Mouse (Mus musculus): Measurements from ENCODE around the gene Zfp787. TPM values are rescaled to one million over a fixed set of nuclear protein-coding genes. Genes with fewer than 3 reads are reported as not detected.
A peak's percentile ranks its signal among the peaks of the same experiment; 100 is the strongest.

Zfp787 gene
- polyA plus RNA-seq, 1 experiment: 69.9 TPM

- no peak for TF ChIP-seq GATA1 (IDR thresholded peaks at IDR 0.05; ENCODE audit: low read length)
These were observed 15.7 kb upstream of the Zfp787 start for GRCm38 (mm10) chr7:6171444-6172005.

- no peak for TF ChIP-seq GATA1 (IDR thresholded peaks at IDR 0.05; ENCODE audit: low read length)
These were observed 15.1 kb upstream of the Zfp787 start for GRCm38 (mm10) chr7:6170871-6171270.

- TF ChIP-seq GATA1 (IDR thresholded peaks at IDR 0.05; ENCODE audit: low read length): no peak
These were observed 14.6 kb upstream of the Zfp787 start for GRCm38 (mm10) chr7:6170391-6170790.

- no peak for TF ChIP-seq GATA1 (IDR thresholded peaks at IDR 0.05; ENCODE audit: low read length)
These were observed 13.6 kb upstream of the Zfp787 start for GRCm38 (mm10) chr7:6169403-6169802.

- TF ChIP-seq GATA1 (IDR thresholded peaks at IDR 0.05; ENCODE audit: low read length): no peak
These were observed 8.9 kb upstream of the Zfp787 start for GRCm38 (mm10) chr7:6164671-6165070.

- TF ChIP-seq GATA1 (IDR thresholded peaks at IDR 0.05; ENCODE audit: low read length): no peak
These were observed 6.4 kb upstream of the Zfp787 start for GRCm38 (mm10) chr7:6162172-6162571.

- no peak for TF ChIP-seq GATA1 (IDR thresholded peaks at IDR 0.05; ENCODE audit: low read length)
These were observed 5.7 kb upstream of the Zfp787 start for GRCm38 (mm10) chr7:6161541-6161940.

- TF ChIP-seq GATA1 (IDR thresholded peaks at IDR 0.05; ENCODE audit: low read length): no peak
These were observed 3.8 kb upstream of the Zfp787 start for GRCm38 (mm10) chr7:6159604-6160003.

- no peak for TF ChIP-seq GATA1 (IDR thresholded peaks at IDR 0.05; ENCODE audit: low read length)
These were observed 1.7 kb upstream of the Zfp787 start for GRCm38 (mm10) chr7:6157479-6157878.

- peak; percentile 49 for TF ChIP-seq GATA1 (IDR thresholded peaks at IDR 0.05; ENCODE audit: low read length)
These were observed 1.2 kb upstream of the Zfp787 start for GRCm38 (mm10) chr7:6156901-6157472.

GRCm38 (mm10) chr7:6155031-6155872 lies 545 bp downstream of the Zfp787 start:
- no peak for TF ChIP-seq GATA1 (IDR thresholded peaks at IDR 0.05; ENCODE audit: low read length)

- TF ChIP-seq GATA1 (IDR thresholded peaks at IDR 0.05; ENCODE audit: low read length): no peak
These were observed 1.6 kb downstream of the Zfp787 start for GRCm38 (mm10) chr7:6154164-6154563.

- TF ChIP-seq GATA1 (IDR thresholded peaks at IDR 0.05; ENCODE audit: low read length): no peak
These were observed 2.7 kb downstream of the Zfp787 start for GRCm38 (mm10) chr7:6153131-6153530.

- no peak for TF ChIP-seq GATA1 (IDR thresholded peaks at IDR 0.05; ENCODE audit: low read length)
These were observed 3.8 kb downstream of the Zfp787 start for GRCm38 (mm10) chr7:6152036-6152435.

GRCm38 (mm10) chr7:6151266-6151665 lies 4.5 kb downstream of the Zfp787 start:
- TF ChIP-seq GATA1 (IDR thresholded peaks at IDR 0.05; ENCODE audit: low read length): no peak

GRCm38 (mm10) chr7:6147688-6148087 lies 8.1 kb downstream of the Zfp787 start:
- TF ChIP-seq GATA1 (IDR thresholded peaks at IDR 0.05; ENCODE audit: low read length): no peak

- no peak for TF ChIP-seq GATA1 (IDR thresholded peaks at IDR 0.05; ENCODE audit: low read length)
These were observed 8.8 kb downstream of the Zfp787 start for GRCm38 (mm10) chr7:6146982-6147325.
